Mouse (Mus musculus): ENCODE measurements at regions not wholly inside any gene's neighbourhood (a gene's known extent, or its start where the extent isn't known, plus 50 kb on each side); places are given as distances from the start of the nearest gene placed in this dataset.

DNA sequence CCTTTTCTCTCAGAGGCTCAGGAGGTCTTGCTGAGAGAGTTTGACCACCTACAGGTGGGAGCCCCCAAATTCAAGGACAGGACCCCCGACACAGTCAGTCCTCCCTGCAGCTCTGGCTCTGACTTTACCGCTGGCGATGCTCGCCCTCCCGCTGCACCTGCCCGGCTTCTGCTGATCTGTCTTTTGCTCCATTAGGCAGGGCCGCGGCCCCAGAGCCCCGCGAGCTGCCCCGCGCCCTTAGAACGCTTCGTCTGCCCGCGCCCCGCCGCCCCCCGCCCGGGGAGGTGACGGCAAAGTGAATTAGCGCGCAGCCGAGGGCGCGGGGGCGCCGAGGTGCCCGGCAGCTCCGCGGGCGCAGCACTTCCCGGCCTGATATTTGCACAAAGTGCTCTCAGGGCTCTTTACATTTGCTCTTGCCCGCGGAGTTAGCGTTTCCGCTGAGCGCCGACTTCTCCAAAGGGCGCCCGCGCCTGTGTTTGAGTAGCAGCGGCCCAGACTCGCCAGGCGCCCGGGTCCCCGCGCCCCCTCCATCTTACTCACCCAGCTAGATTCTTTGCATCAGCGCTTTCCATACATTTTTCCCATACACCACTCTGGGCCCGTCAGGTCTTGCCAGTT lies 260.7 kb upstream of the 4930535I16Rik start:
- no peak for DNase-seq (ENCODE audit: low read depth, low spot score)

DNA sequence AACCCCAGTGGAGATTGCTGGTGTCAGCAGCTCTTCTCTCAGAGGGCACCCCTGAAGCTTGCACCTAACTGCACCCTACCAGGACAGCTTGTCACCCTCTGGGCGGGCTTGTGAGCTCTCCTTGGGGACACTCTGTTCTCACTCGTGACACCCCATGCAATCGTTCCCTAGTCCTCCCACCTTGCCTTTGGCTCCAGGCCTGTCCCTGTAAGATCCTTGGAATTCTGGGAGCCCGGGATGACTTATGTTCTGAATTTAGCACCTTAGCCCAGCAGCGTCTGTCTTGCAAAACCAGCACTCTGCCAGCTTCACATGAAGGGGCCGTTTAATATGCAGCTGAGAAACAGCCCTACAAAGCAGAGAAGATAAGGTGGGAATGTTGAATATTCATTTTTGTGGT lies 257.7 kb upstream of the 4930535I16Rik start:
- no peak for DNase-seq (ENCODE audit: low read depth, low spot score)

DNA sequence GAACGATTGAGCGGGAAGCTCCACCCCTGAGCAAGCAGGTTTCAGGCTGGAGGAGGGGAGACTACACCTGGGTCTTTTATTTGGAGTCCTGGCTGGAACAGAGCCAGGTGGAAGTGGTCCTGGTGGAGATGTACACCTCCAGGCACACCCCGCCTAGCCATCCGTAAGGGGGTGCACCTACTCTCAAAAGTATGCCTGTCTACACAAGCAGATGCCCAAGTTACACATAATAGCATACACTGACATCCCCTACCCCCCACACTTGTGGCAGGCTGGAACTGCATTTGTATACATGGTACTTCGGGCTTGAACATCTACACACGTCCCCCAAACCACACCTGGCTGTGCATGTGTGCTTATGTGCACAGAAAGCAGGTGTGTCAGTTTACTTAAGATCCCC lies 236.8 kb upstream of the 4930535I16Rik start:
- DNase-seq (ENCODE audit: low read depth, low spot score) = no peak

DNA sequence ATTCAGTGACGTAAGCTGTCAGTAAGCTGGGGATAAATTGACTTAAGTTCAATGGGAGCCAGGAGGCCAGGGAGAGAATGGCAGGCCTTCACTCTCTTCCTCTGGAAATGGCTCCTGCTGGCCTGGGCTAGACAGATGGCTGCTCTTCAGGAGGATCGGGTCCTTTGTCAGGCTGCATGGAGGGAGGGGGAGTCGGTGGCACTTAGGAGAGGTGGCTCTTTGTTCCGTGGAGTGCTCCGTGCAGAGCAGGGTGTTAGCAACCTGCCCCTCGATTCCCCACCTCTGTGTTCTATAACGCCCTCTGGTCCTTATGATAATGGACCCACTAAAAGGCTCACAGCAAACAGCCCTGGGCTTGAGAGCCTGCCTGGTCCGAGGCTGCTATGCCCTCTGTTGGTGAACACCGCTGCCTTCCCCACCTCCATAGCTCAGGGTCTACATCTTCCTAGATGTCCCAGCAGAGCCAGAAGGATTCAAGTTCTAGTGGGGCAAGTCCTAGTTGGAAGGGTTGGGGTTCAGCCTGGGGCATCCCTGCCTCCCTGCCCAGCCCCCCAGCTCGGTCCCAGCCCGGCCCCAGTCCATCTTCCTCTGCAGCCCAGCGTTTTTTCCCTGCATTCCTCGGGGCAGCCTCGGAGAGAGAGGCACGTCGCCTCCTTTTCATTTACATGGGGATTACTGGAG lies 232.1 kb upstream of the 4930535I16Rik start:
- DNase-seq (ENCODE audit: low read depth, low spot score) = no peak

DNA sequence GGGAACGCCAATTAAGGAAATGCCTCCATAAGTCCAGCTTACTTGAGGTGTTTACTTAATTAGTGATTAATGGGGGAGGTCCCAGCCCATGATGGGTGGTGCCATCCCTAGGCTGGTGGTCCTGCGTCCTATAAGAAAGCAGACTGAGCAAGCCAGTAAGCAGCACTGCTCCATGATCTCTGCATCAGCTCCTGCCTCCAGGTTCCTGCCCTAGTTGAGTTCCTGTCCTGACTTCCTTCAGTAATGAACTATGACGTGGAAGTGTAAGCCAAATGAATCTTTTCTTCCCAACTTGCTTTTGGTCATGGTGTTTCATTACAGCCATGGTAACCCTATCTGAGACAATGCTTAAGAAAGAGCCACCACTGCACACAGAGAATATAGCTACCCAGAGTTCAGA lies 231.2 kb upstream of the 4930535I16Rik start:
- DNase-seq (ENCODE audit: low read depth, low spot score) = no peak

DNA sequence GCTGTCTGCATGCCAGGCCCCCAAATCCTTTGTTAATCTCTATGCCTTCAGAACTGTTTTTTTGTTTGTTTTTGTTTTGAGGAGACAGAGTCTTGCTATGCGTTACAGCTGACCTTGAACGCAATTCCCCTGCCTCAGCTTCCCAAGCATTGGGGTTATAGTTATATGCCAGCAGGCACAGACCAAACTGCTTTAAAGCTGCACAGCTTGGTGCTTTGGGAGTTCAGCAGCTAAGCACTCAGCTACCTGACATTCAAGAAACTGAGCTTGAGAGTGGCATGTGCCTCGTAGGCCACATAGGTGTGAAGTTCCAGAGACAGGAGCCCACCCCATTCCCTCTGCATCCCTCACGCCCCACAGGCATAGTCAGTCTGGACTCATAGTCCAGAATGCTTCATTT lies 229.5 kb upstream of the 4930535I16Rik start:
- DNase-seq (ENCODE audit: low read depth, low spot score) = no peak

DNA sequence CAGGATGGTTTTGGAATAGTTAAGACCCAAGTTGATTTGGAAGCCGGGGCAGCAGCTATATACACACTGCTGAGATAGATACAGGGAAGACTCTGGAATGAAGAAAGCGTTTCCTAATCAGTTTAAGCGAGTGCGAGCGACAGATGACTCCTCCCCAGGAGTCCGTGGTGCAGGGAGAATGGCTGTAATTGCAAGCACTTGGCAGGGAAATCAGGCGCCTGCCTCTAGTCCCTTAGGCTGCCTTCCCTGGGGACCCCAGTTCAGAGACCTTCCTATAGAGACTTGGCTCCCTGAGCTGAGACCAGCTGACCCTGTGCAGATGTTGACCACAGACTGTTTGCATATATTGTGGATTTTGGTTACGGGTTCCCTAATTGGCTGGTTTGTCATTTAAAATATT lies 228.3 kb upstream of the 4930535I16Rik start:
- no peak for DNase-seq (ENCODE audit: low read depth, low spot score)

DNA sequence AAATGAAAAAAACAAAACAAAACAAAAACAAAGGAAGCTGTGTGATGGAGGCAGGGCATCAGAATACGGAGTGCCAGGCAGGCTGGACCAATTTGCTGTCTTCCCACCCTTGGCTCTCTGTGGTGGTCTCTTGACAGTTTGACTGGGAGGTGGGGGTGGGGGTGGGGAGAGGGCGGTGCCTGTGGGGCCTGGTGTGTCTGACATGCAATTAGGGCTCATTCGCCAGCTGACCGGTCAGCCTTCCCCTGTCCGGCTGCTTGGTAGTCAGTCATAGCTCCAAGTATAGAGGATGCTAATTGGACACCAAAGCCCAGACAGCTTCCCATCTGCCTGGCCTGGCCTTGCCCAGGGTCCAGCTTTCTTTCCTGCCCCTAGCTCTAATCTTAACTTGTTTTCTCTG lies 225.8 kb upstream of the 4930535I16Rik start:
- DNase-seq (ENCODE audit: low read depth, low spot score) = no peak

DNA sequence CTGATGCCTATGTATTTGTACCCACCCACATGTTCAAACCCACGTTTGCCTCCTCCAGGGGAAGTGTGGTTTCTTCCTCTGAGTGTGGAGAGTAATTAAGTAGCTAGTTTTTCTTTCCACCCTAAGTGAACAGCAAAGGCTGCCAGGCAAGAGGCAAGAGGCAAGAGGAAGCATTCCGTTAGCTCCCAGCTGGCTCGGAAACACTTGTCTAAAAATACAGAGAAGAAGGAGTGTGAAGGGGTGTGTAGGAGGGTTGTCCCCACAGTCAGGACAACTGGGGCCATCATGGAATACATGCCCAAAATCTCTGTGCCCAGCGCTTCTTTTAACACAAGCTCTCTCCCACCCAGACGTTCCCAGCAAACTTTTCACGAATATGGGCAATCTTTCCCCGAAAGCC lies 225.4 kb upstream of the 4930535I16Rik start:
- DNase-seq (ENCODE audit: low read depth, low spot score) = no peak

DNA sequence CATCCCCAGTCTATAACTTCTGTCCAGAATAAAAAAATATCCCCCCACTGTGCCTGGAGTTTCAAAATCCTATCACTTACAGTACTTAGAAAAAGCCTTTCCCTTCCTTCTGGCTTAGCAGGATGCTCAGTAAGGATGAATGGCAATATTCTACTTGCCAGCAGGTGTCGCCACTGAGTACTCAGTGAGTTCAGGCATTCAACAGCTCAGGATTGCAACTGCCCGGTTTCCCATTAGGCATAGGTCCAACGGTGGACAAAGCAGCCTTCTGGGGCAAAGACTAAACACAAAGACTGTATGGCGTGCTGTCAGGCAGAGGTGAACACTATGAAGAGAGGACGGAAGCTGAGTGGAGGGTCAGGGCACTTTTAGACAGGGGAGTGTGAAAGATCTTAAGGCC lies 224.3 kb upstream of the 4930535I16Rik start:
- peak; percentile 83 for DNase-seq (ENCODE audit: low read depth, low spot score)

DNA sequence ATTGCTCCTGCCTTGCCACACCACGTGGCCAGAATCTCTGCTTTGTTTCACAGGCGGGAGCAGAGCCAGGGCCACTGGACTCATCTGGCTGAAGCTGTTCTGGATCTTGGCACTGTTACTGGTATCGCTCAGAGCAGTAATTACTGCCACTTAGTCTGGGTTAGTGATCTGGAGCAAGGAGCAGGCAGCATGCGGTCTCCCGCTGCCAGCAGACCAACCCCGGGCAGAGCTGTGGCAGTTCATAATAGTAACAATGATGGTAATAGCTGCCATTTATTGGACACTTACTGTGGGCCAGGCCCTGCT lies 217.3 kb upstream of the 4930535I16Rik start:
- no peak for DNase-seq (ENCODE audit: low read depth, low spot score)

DNA sequence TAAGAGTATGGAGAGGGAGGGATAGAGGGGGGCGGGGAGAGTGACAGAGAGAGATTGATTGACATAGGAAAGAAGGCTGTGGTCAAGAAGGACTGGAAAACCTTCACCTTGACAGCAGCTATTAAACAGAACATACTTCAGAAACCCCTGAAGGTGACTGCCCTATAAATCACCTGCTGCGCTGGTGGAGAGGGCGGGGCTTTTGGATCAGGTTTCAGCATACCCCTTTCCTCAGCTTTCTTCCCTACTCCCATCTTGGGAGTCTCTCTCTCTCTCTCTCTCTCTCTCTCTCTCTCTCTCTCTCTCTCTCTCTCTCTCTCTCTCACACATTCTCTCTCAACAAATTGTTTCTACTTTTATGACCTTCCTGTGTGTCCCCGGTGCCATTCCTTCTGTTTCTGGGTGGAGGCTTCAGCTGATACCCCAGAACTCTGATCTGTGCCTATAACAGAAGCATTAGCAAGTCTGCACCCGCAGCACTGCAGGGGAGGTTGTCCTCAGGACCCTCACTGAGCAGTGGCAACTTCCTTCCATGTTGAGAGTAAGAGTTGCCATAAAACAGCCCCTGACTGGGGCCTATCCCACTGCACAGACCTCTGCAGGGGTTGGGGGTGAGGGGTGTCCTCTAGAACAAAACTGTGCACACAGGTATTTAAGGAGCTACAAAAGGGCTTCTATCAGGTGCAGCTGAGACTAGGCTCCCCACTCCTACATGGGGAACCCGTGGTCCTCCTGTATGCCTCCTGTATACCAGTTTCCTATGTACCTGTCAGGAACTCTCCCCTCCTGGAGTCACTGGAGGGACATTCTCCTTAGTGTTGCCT lies 216.7 kb upstream of the 4930535I16Rik start:
- DNase-seq (ENCODE audit: low read depth, low spot score) = peak; percentile 45

DNA sequence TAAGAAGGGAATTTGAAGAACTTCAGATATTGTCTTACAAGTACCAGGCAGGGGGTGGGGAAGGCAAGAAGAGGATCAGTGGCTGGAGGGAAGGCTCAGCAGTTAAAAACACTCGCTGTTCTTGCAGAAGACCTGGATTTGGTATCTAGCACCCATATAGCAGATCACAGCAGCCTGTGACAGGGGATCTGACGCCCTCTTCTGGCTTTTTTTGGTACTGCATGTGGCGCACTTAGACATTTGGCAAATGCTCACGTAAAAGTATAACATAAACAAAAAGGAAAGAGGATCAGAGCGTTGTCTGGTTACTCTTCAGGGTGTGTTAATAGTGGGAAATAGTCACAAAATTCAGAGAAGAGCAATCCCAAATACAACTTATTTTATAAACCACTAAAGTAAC lies 213.1 kb upstream of the 4930535I16Rik start:
- DNase-seq (ENCODE audit: low read depth, low spot score) = no peak

DNA sequence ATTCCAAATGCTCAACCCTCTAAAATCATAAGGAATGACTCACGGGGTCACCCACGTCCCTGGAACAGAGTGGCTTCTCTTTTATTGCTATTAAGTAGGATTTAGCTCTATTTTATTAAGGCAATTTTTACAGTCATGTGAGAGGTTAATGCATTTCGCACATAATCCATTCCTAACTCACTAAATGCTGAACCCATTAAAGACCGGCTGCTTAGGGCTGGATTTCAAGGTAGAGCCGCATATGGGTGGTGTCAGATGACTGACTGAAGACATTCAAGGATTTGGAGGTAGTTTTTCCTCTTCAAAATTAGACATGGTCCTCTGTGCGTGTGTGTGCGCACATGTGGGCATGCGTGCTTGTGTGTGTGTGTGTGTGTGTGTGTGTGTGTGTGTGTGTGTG lies 208.4 kb upstream of the 4930535I16Rik start:
- DNase-seq (ENCODE audit: low read depth, low spot score) = no peak

DNA sequence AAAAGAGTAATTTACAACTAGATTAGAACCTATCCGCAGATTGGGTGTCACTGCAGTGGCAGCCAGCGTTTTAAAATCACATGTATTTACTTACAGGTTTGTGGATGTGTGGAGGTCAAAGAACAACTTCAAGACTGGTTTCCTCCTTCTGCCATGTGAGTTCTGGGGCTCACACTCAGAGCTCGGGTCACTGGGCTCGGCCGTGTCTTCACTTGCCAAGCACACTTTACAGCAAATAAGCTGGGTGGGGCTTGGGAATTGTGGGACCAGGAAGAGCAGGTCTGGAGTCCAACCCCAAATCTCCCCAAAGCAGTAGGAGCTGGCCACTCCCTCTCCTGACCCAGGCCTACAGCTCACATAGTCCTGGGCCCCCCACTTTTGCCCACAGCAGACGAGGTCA lies 202.5 kb upstream of the 4930535I16Rik start:
- no peak for DNase-seq (ENCODE audit: low read depth, low spot score)

DNA sequence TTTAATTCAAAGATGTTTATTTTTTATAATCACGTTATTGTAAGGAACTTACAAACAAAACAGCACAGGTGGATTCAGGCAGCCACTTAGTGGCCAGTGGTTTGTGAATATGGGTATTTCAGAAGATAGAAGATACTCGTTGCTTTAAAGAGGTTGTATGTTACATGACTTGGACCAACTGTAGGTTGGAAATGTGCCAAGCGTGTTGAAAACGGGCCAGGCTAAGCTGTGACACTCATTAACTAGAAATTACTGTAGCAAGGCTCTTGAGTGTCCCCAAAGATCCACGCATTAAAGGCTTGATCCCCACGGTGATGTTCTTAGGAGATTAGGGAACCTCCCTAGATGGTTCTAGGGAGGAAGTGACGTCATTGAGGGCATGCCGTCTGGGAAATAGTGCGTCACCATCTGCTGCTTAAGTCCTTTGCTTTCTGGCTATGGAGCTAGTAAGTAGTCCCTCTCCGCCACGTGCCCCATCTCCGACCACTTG lies 196.1 kb upstream of the 4930535I16Rik start:
- no peak for DNase-seq (ENCODE audit: low read depth, low spot score)

DNA sequence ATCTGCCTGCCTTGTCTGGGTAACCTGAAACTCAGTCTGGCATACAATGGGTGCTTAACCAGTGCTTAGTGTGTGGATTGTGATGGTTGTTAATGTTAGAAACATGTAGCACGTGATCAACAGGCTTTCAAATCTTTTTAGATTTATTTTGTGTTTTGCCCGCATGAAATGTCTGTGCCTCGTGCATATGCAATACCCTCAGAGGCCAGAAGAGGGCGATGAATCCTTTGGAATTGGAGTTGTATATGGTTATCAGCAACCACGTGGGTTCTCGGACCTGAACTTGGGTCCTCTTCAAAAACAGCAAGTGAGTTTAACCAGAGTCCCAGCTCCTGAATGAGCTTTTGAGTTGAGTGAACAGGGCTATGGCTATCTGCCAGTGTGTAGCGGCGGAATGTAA lies 192.9 kb upstream of the 4930535I16Rik start:
- no peak for DNase-seq (ENCODE audit: low read depth, low spot score)

DNA sequence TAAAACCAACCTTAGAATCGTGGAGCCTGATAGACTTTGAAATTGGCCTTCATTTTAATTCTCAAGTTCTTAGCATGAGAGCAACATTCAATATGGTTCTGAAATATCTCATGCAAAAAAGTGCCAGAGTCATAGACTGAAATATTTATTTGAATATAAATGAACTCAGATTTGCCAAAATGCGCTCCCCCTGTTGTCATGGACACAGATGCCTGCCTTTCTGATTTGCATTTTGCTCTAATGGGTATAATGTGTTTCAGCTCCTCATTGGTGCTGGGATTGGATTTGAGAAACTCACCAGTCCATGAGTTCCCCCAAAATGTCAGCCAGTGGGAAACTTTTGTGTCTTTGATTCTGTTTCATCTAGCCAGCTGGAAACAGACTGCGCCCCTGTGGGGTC lies 191.5 kb upstream of the 4930535I16Rik start:
- no peak for DNase-seq (ENCODE audit: low read depth, low spot score)

DNA sequence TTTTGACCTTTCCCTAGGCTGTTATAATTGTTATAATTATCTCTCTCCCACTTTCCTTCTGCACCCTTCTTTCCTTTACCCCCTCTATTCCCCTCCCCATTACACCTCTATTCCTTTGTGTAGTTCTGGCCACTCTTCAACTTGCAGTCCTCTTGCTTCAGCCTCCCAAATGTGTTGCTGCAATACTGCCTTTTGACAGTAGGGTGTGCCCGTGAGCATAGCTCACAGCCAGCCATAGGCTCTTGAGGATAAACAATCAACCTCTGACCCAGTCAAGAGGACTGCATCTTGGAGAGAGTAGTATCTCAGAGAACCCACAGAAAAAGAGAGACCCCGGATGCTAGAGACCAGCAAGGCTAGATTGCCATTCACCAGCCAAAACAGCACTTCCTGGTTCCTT lies 184.9 kb upstream of the 4930535I16Rik start:
- DNase-seq (ENCODE audit: low read depth, low spot score) = no peak

DNA sequence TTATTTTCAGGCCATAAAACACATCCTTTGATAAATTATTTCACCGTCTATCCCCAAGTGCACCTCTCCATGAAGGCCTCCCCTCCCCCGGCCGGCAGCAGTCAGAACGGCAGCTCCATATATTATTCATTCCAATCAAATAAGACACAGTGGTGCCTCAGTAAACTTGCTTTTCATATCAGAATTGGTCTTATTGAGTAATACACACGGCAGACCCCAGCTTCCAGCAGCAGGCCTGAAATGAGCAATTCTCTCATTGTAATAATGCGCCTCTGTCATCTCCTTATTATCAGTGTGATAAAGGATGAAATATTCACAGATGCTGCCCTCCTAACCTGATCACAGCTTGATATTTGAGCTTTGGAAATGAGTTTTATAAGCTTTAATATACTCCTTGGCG lies 169.0 kb upstream of the 4930535I16Rik start:
- DNase-seq (ENCODE audit: low read depth, low spot score) = no peak

DNA sequence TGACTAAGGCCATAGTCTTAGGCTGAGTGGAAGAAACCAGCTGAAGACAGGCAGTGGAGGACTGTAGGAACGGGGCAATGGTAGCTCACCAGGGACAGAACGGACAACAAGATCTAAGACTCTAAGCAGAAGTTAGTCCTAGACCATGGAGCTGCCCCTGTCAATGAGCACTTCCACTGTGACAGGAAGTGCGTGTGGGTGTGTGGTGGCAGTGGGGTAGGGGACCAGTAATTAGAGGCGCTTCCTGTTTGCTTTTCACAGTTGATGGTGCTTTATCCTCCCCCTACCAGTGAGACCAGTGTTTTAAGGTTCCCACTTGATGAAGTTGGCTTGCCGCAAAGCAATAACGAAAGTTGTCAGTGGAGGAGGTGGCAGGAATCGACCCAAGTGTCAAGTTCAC lies 168.4 kb upstream of the 4930535I16Rik start:
- DNase-seq (ENCODE audit: low read depth, low spot score) = no peak

DNA sequence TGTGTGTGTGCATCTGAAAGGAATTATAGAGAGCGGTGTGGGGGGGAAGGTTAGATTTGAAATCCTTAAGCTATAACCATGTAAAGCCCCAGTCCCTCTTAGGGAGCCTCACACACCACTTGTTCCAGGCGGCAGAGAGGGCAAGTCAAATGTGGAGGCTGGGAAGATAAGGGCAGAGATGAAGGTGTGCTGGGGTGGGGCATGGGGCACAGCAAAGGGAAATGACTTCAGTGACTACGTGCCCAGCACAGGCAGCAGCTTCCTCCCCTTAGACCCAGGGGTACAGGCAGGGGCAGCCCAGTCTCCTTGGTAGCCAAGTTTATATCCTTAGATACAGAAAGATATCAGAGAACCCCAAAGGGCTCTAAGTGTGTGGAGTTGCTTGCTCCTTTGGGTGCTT lies 161.8 kb upstream of the 4930535I16Rik start:
- DNase-seq (ENCODE audit: low read depth, low spot score) = no peak

DNA sequence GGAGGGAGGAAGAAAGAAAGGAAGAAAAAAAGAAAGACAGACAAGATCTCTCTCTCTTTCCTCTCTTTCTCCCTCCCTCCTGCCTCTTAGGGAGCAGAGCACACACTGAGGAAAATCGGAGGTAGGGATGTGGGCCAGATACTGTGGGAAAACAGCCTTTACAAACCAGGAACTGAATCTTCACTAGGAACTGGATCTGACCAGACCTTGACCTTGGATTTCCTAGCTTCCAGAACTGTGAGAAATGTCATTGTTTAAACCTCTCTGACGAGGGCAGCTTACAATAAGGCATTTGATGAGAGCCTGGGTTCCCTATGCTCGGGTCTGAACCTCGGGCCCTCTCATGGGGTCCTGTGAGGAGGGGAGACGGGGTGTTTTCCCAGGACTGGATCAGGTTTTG lies 157.7 kb upstream of the 4930535I16Rik start:
- DNase-seq (ENCODE audit: low read depth, low spot score) = no peak
